In genomic region chr14:78677852-78678588, GRCm38 (mm10) we compare ENCODE assay signal across 10 mouse cellular contexts. TPM values are rescaled to one million over a fixed set of nuclear protein-coding genes. Genes with fewer than 3 reads are reported as not detected.
DNase-seq lines count a peak whose midpoint lies in the region; ATAC-seq lines count a peak whose summit lies in the region.
"Had no signal": no experiment of that assay in that cellular context is flagged by ENCODE, and none has a peak within 500 bp of the region (broad histone marks: within the 10 kb centered on the region; RNA-seq: fewer than 3 reads in every experiment).

No protein-coding gene starts in this region.

- H3K4me3 ChIP-seq in hindbrain, embryonic 15.5 days: no peak overlapping the region
- H3K4me3 ChIP-seq: embryonic facial prominence, embryonic 15.5 days; liver, embryonic 15.5 days had no signal

- DNase-seq in cerebellum, postnatal 10 days: peak; percentile 29 to 36
- no peak for DNase-seq in cerebellum, adult 8-10 months
- peak; percentile 18 for DNase-seq in urinary bladder, postnatal 14 days (ENCODE audit: low spot score)
- no peak for DNase-seq in urinary bladder, adult 18-20 months (ENCODE audit: low spot score in 2 of 2)
- no peak for DNase-seq in urinary bladder, postnatal 4 days (ENCODE audit: low spot score in 2 of 2)
- no peak for DNase-seq in adrenal gland, adult 2 months

- no peak overlapping the region; the same call in 1 of the 2 replicates for H3K9ac ChIP-seq in hindbrain, embryonic 15.5 days
- H3K9ac ChIP-seq: embryonic facial prominence, embryonic 15.5 days; liver, embryonic 15.5 days had no signal

- H3K9me3 ChIP-seq in hindbrain, embryonic 15.5 days: no peaks in the 10 kb centered on the region
- H3K9me3 ChIP-seq: embryonic facial prominence, embryonic 15.5 days; liver, embryonic 15.5 days had no signal

- H3K27ac ChIP-seq in hindbrain, embryonic 15.5 days (replicated peaks): peak overlapping the region; percentile 14; the same call in 1 of the 2 replicates
- H3K27ac ChIP-seq: embryonic facial prominence, embryonic 15.5 days; liver, embryonic 15.5 days had no signal

- H3K27me3 ChIP-seq in hindbrain, embryonic 15.5 days: no peaks in the 10 kb centered on the region
- H3K27me3 ChIP-seq: embryonic facial prominence, embryonic 15.5 days; liver, embryonic 15.5 days had no signal

- H3K4me1 ChIP-seq in hindbrain, embryonic 15.5 days (replicated peaks): peaks cover 14% of the 10 kb centered on the region
- H3K4me1 ChIP-seq: liver, embryonic 15.5 days had no signal

- ATAC-seq in hindbrain, embryonic 15.5 days (ENCODE audit: low FRiP score, low read depth): peak; percentile 83
- ATAC-seq in megakaryocyte, adult 5-6 weeks (ENCODE audit: poor library complexity, severe bottlenecking): peak; percentile 46

- 22% methylated on average over 7 of the region's 7 CpGs for whole genome bisulfite sequencing in hindbrain, embryonic 15.5 days

- peak overlapping the region; percentile 16 for H3K4me2 ChIP-seq in hindbrain, embryonic 15.5 days
- H3K4me2 ChIP-seq: embryonic facial prominence, embryonic 15.5 days; liver, embryonic 15.5 days had no signal

- no peaks in the 10 kb centered on the region for H3K36me3 ChIP-seq in hindbrain, embryonic 15.5 days
- H3K36me3 ChIP-seq: embryonic facial prominence, embryonic 15.5 days; liver, embryonic 15.5 days had no signal

RNA-seq across cellular contexts. Expression of gene Dgkh, which starts 54.6 kb away (rescaled TPM):
- polyA plus RNA-seq in hindbrain, embryonic 15.5 days (2015; fragmentation: Nextera tagmentation; extraction: Ambion mirVana): 3.5 and 5.0 TPM in 2 replicates
- 4.8 and 5.9 TPM in 2 replicates for total RNA-seq in megakaryocyte, adult 5-6 weeks (2015)
- 3.5 and 5.9 TPM in 2 replicates for total RNA-seq in megakaryocyte, adult 5-6 weeks (2017)
- total RNA-seq in adrenal gland, adult 2 months (2021): 1 to 10 TPM; 6.9 to 7.0 TPM
- 0.58 and 0.59 TPM in 2 replicates for polyA plus RNA-seq in adrenal gland, adult 2 months (2012; rRNA removed)

Comparison
In these comparisons a context has a peak if more than half of its experiments do, and no peak if none do; other contexts are left out.
1. DNase-seq: peak in cerebellum, postnatal 10 days (2 of 2) and urinary bladder, postnatal 14 days (single experiment); none in cerebellum, adult 8-10 months (single experiment), urinary bladder, adult 18-20 months (0 of 2), urinary bladder, postnatal 4 days (0 of 2) and adrenal gland, adult 2 months (single experiment).